Mouse (Mus musculus): ENCODE data around the gene Otos. TPM values are rescaled to one million over a fixed set of nuclear protein-coding genes. Genes with fewer than 3 reads are reported as not detected.

Otos gene
- polyA plus RNA-seq, 1 experiment: 0.27 TPM

- no peak overlapping the region for H3K27ac ChIP-seq (ENCODE audit: insufficient read depth, low read length)
Observed at GRCm38 (mm10) chr1:92638736-92639135, 9.9 kb downstream of the Otos start.

GRCm38 (mm10) chr1:92638181-92638580, 10.5 kb downstream of the Otos start:
- no peak for TF ChIP-seq CTCF (IDR thresholded peaks at IDR 0.05; ENCODE audit: extremely low read depth, insufficient read depth, low read length)
- TF ChIP-seq POLR2A (IDR thresholded peaks at IDR 0.05; ENCODE audit: extremely low read depth, insufficient read depth, low read length): no peak
- H3K4me3 ChIP-seq (ENCODE audit: insufficient read depth, low read length): no peak overlapping the region
- H3K4me1 ChIP-seq (ENCODE audit: control insufficient read depth, insufficient read depth, low read length): peaks cover 10% of the 10 kb centered on the region
- peak overlapping the region; percentile 14; the same call in 1 of the 2 replicates for H3K27ac ChIP-seq (ENCODE audit: insufficient read depth, low read length)

More at GRCm38 (mm10) chr1:92638736-92639135, 9.9 kb downstream of the Otos start:
- peaks cover 10% of the 10 kb centered on the region for H3K4me1 ChIP-seq (ENCODE audit: control insufficient read depth, insufficient read depth, low read length)
- TF ChIP-seq POLR2A (IDR thresholded peaks at IDR 0.05; ENCODE audit: extremely low read depth, insufficient read depth, low read length) (no peak), CTCF (IDR thresholded peaks at IDR 0.05; ENCODE audit: extremely low read depth, insufficient read depth, low read length) (no peak)
- no peak overlapping the region for H3K4me3 ChIP-seq (ENCODE audit: insufficient read depth, low read length)

DNA sequence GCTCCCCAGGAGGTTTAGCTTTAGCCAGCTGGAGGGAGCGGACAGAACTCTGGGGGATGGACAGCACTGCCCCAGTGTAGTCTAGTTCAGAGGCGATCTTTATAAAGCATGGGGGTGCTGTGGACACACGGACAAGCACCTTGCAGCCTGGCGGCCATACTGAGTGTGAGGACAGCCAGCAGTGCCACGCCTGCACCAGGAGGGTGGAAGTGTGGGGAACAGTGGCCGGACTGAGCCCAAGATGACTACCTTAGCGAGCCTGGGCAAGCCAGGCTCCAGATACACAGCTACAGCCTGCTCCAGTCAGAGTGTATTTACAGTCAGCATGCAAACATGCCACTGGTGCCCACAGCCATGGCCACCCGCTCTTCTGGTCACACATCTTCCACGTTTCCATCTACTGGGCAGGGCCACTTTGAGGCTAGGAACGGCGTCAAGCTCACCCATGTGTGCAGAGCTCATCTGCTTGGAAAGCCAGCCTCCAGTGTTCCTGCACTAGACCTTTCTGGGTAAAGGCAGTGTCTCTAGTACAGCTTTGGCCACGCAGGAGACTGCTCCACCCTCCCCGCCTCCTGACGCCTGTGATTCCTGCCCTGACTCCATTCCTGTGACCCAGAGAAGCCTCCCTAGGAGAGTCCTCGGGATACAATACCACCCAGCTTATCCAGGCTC, 11.0 kb downstream of the Otos start:
- H3K4me1 ChIP-seq (ENCODE audit: control insufficient read depth, insufficient read depth, low read length): peaks cover 10% of the 10 kb centered on the region
- H3K4me3 ChIP-seq (ENCODE audit: insufficient read depth, low read length): no peak overlapping the region
- TF ChIP-seq CTCF (IDR thresholded peaks at IDR 0.05; ENCODE audit: extremely low read depth, insufficient read depth, low read length) (no peak), POLR2A (IDR thresholded peaks at IDR 0.05; ENCODE audit: extremely low read depth, insufficient read depth, low read length) (no peak)
- peak overlapping the region; percentile 14; the same call in 1 of the 2 replicates for H3K27ac ChIP-seq (ENCODE audit: insufficient read depth, low read length)

- H3K4me1 ChIP-seq (ENCODE audit: control insufficient read depth, insufficient read depth, low read length): peaks cover 10% of the 10 kb centered on the region
- no peak for TF ChIP-seq CTCF (IDR thresholded peaks at IDR 0.05; ENCODE audit: extremely low read depth, insufficient read depth, low read length)
- no peak for TF ChIP-seq POLR2A (IDR thresholded peaks at IDR 0.05; ENCODE audit: extremely low read depth, insufficient read depth, low read length)
- H3K4me3 ChIP-seq (ENCODE audit: insufficient read depth, low read length): no peak overlapping the region
- no peak overlapping the region for H3K27ac ChIP-seq (ENCODE audit: insufficient read depth, low read length)
Observed at GRCm38 (mm10) chr1:92636676-92637075, 12.0 kb downstream of the Otos start.

GRCm38 (mm10) chr1:92636015-92636414, 12.6 kb downstream of the Otos start:
- TF ChIP-seq CTCF (IDR thresholded peaks at IDR 0.05; ENCODE audit: extremely low read depth, insufficient read depth, low read length) (no peak), POLR2A (IDR thresholded peaks at IDR 0.05; ENCODE audit: extremely low read depth, insufficient read depth, low read length) (no peak)
- H3K27ac ChIP-seq (ENCODE audit: insufficient read depth, low read length): no peak overlapping the region

GRCm38 (mm10) chr1:92634976-92635599, 13.6 kb downstream of the Otos start:
- no peak overlapping the region for H3K4me3 ChIP-seq (ENCODE audit: insufficient read depth, low read length)
- H3K4me1 ChIP-seq (ENCODE audit: control insufficient read depth, insufficient read depth, low read length): peaks cover 8% of the 10 kb centered on the region
- TF ChIP-seq POLR2A (IDR thresholded peaks at IDR 0.05; ENCODE audit: extremely low read depth, insufficient read depth, low read length) (no peak), CTCF (IDR thresholded peaks at IDR 0.05; ENCODE audit: extremely low read depth, insufficient read depth, low read length) (no peak)
- no peak overlapping the region for H3K27ac ChIP-seq (ENCODE audit: insufficient read depth, low read length)

More at GRCm38 (mm10) chr1:92636015-92636414, 12.6 kb downstream of the Otos start:
- H3K4me3 ChIP-seq (ENCODE audit: insufficient read depth, low read length): no peak overlapping the region
- peaks cover 10% of the 10 kb centered on the region for H3K4me1 ChIP-seq (ENCODE audit: control insufficient read depth, insufficient read depth, low read length)

DNA sequence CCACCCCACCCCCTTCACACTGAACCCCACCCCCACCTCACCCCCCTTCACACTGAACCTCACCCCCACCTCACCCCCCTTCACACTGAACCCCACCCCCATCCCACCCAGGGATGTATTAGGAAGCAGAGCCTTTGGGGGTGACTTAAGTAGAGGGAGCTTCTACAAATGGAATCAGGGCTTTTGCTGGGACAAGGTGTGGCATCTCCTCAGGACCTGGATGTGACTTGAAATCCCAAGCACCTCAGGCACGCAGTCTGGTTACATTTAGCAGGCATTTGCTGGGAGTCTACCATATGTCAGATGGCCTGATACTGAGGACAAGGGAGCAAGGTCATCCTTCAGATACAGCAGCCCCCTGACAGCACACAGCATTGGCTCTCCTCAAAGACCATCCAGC, 14.1 kb downstream of the Otos start:
- H3K27ac ChIP-seq (ENCODE audit: insufficient read depth, low read length): no peak overlapping the region
- H3K4me1 ChIP-seq (ENCODE audit: control insufficient read depth, insufficient read depth, low read length): peaks cover 8% of the 10 kb centered on the region
- H3K4me3 ChIP-seq (ENCODE audit: insufficient read depth, low read length): no peak overlapping the region
- TF ChIP-seq CTCF (IDR thresholded peaks at IDR 0.05; ENCODE audit: extremely low read depth, insufficient read depth, low read length) (no peak), POLR2A (IDR thresholded peaks at IDR 0.05; ENCODE audit: extremely low read depth, insufficient read depth, low read length) (no peak)

DNA sequence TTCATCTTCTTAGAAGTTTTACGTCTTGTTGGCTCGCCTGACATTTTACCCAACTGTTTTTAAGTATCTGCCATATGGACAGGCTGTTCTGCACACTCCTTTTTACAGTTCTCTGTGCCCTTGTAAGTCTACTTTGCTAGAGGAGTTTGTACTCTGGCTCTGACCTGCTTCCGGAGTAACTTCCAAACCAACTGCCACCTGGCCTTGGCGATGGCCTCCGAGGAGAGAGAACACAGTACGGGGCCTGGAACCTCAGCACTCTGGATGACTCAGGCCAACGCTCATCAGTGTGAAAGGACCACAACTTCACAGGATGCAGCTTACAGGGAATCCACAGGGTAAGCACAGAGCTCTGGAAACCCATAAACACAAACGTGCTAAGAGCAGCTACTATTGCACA, 14.9 kb downstream of the Otos start:
- H3K27ac ChIP-seq (ENCODE audit: insufficient read depth, low read length): no peak overlapping the region
- H3K4me1 ChIP-seq (ENCODE audit: control insufficient read depth, insufficient read depth, low read length): peaks cover 8% of the 10 kb centered on the region
- no peak for TF ChIP-seq POLR2A (IDR thresholded peaks at IDR 0.05; ENCODE audit: extremely low read depth, insufficient read depth, low read length)
- no peak for TF ChIP-seq CTCF (IDR thresholded peaks at IDR 0.05; ENCODE audit: extremely low read depth, insufficient read depth, low read length)
- no peak overlapping the region for H3K4me3 ChIP-seq (ENCODE audit: insufficient read depth, low read length)

DNA sequence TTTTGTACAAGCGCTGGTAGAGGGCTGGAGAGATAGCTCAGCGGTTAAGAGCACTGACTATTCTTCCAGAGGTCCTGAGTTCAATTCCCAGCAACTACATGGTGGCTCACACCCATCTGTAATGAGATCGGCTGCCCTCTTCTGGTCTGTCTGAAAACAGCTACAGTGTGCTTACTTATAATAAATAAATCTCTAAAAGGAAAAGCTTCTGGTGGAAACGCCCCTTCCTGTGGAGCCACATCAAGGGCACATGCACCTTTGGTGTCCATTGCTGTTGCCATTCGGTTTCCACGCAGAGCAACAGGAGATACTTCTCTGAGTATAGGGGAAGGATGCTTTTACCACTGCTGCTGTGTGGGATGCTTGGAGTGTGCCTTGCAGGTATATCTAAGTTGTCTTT, 15.7 kb downstream of the Otos start:
- no peak overlapping the region for H3K27ac ChIP-seq (ENCODE audit: insufficient read depth, low read length)
- TF ChIP-seq CTCF (IDR thresholded peaks at IDR 0.05; ENCODE audit: extremely low read depth, insufficient read depth, low read length) (no peak), POLR2A (IDR thresholded peaks at IDR 0.05; ENCODE audit: extremely low read depth, insufficient read depth, low read length) (no peak)
- H3K4me1 ChIP-seq (ENCODE audit: control insufficient read depth, insufficient read depth, low read length): peaks cover 4% of the 10 kb centered on the region
- no peak overlapping the region for H3K4me3 ChIP-seq (ENCODE audit: insufficient read depth, low read length)

GRCm38 (mm10) chr1:92632196-92632595, 16.4 kb downstream of the Otos start:
- Histone ChIP-seq H3K27ac (ENCODE audit: insufficient read depth, low read length) (no peak overlapping the region), H3K4me1 (ENCODE audit: control insufficient read depth, insufficient read depth, low read length) (0 out of 2 replicates have a peak, but pooled peaks cover 2% of the 10 kb centered on the region), H3K4me3 (ENCODE audit: insufficient read depth, low read length) (no peak overlapping the region)
- TF ChIP-seq CTCF (IDR thresholded peaks at IDR 0.05; ENCODE audit: extremely low read depth, insufficient read depth, low read length) (no peak), POLR2A (IDR thresholded peaks at IDR 0.05; ENCODE audit: extremely low read depth, insufficient read depth, low read length) (no peak)
